Mouse (Mus musculus) small intestine, adult 2 months (tissue): ENCODE measurements at regions not wholly inside any gene's neighbourhood (a gene's known extent, or its start where the extent isn't known, plus 50 kb on each side); places are given as distances from the start of the nearest gene placed in this dataset.

Experiments used
- H3K27ac ChIP-seq: fragments of 200-500 bp; 2 replicates; pipeline ENCODE4 v1.5.1; 2012; ENCODE audit warnings: low read depth, low read length, control low read depth, inconsistent platforms; ENCODE audit not compliant: insufficient read depth
- H3K27me3 ChIP-seq: fragments of 200-500 bp; 2 replicates; pipeline ENCODE4 v1.6.1; 2012; ENCODE audit warnings: mild to moderate bottlenecking, moderate library complexity, low read length, inconsistent platforms; ENCODE audit not compliant: control insufficient read depth, insufficient read depth
- H3K36me3 ChIP-seq: fragments of 200-500 bp; 2 replicates; pipeline ENCODE4 v1.6.1; 2012; ENCODE audit warnings: mild to moderate bottlenecking, low read length, control low read depth, inconsistent platforms; ENCODE audit not compliant: control insufficient read depth, insufficient read depth
- H3K4me1 ChIP-seq: fragments of 200-500 bp; 2 replicates; pipeline ENCODE4 v1.6.1; 2012; ENCODE audit warnings: low read length, inconsistent platforms, mixed read lengths; ENCODE audit not compliant: control insufficient read depth, insufficient read depth, insufficient read length
- H3K4me3 ChIP-seq: fragments of 200-500 bp; 2 replicates; pipeline ENCODE4 v1.5.1; 2012; ENCODE audit warnings: low read depth, mild to moderate bottlenecking, control low read depth, inconsistent platforms, low read length, moderate library complexity
- CTCF ChIP-seq: fragments of 200-500 bp; IDR thresholded peaks from 2 replicates; pipeline ENCODE4 v1.5.1; 2012; ENCODE audit warnings: low read depth, mild to moderate bottlenecking, control low read depth, inconsistent platforms, low read length, moderate library complexity, mixed read lengths; ENCODE audit not compliant: insufficient replicate concordance, insufficient read length; ENCODE audit errors: extremely low read depth
- POLR2A ChIP-seq: fragments of 200-500 bp; IDR thresholded peaks from 2 replicates; pipeline ENCODE4 v1.6.1; 2012; ENCODE audit warnings: low read depth, mild to moderate bottlenecking, control low read depth, inconsistent platforms, low read length, moderate library complexity
- WGBS: fragments of 180-500 bp; shearing (Covaris S2); methylation state at CpG from one replicate; pipeline ENCODE4 v1.1.7; 2018; 5-methylcytosine and 5-hydroxymethylcytosine counted together

GRCm38 (mm10) chr7:115408915-115409314, 629.7 kb downstream of the Sox6 start:
- no peaks in the 10 kb centered on the region for H3K27me3 ChIP-seq
- no peaks in the 10 kb centered on the region for H3K36me3 ChIP-seq
- TF ChIP-seq POLR2A (no peak), CTCF (no peak)
- H3K4me3 ChIP-seq: no peak overlapping the region
- H3K4me1 ChIP-seq: no peaks in the 10 kb centered on the region
- H3K27ac ChIP-seq: no peak overlapping the region
- WGBS: 67% methylated on average over 2 of the region's 2 CpGs

GRCm38 (mm10) chr7:115410501-115411230, 627.9 kb downstream of the Sox6 start:
- no peaks in the 10 kb centered on the region for H3K27me3 ChIP-seq
- no peak for TF ChIP-seq CTCF
- no peak for TF ChIP-seq POLR2A
- H3K36me3 ChIP-seq: no peaks in the 10 kb centered on the region
- H3K4me3 ChIP-seq: no peak overlapping the region
- no peaks in the 10 kb centered on the region for H3K4me1 ChIP-seq
- WGBS: 84% methylated on average over 17 of the region's 17 CpGs
- H3K27ac ChIP-seq: no peak overlapping the region

GRCm38 (mm10) chr7:115411456-115411855, 627.1 kb downstream of the Sox6 start:
- no peaks in the 10 kb centered on the region for H3K36me3 ChIP-seq
- H3K4me1 ChIP-seq: no peaks in the 10 kb centered on the region
- no peak for TF ChIP-seq POLR2A
- TF ChIP-seq CTCF: no peak
- no peaks in the 10 kb centered on the region for H3K27me3 ChIP-seq
- WGBS: 72% methylated on average over 2 of the region's 2 CpGs
- H3K27ac ChIP-seq: no peak overlapping the region
- no peak overlapping the region for H3K4me3 ChIP-seq

GRCm38 (mm10) chr7:115415147-115415561, 623.4 kb downstream of the Sox6 start:
- Histone ChIP-seq H3K27me3 (no peaks in the 10 kb centered on the region), H3K27ac (no peak overlapping the region), H3K36me3 (no peaks in the 10 kb centered on the region), H3K4me3 (no peak overlapping the region), H3K4me1 (no peaks in the 10 kb centered on the region)
- no peak for TF ChIP-seq POLR2A
- 45% methylated on average over 5 of the region's 5 CpGs for WGBS
